Mouse (Mus musculus) urinary bladder, postnatal 10 days (tissue): ENCODE measurements around the gene B3galt4.
A peak's percentile ranks its signal among the peaks of the same experiment; 100 is the strongest.
"Not testable (repeated sequence)": the region's sequence is repeated elsewhere in the genome, so short reads cannot be mapped to it uniquely, and the experiment has no call there.

Experiments
- DNase-seq: peaks from one replicate; pipeline ENCODE4 v3.0.0; 2022; ENCODE audit warnings: low spot score

Gene B3galt4

GRCm38 (mm10) chr17:33951021-33951946, at the start of gene B3galt4:
Gene B3galt4, minus strand, starts transcription at chr17:33951488.
- no peak for DNase-seq

GRCm38 (mm10) chr17:34000796-34001195, 49.5 kb upstream of the B3galt4 start:
- DNase-seq: not testable (repeated sequence)

- peak; percentile 58 for DNase-seq
These were observed 48.9 kb upstream of the B3galt4 start, which contains the start of gene H2-K1 for GRCm38 (mm10) chr17:34000150-34000537. Gene H2-K1, minus strand, starts transcription at chr17:34000347.

GRCm38 (mm10) chr17:33999341-34000149, 48.3 kb upstream of the B3galt4 start:
- DNase-seq: no peak

GRCm38 (mm10) chr17:33998697-33999096, 47.4 kb upstream of the B3galt4 start:
- not testable (repeated sequence) for DNase-seq

- DNase-seq: not testable (repeated sequence)
These were observed 45.7 kb upstream of the B3galt4 start for GRCm38 (mm10) chr17:33997025-33997424.

GRCm38 (mm10) chr17:33995651-33996050, 44.4 kb upstream of the B3galt4 start:
- DNase-seq: no peak

- no peak for DNase-seq
These were observed 43.7 kb upstream of the B3galt4 start for GRCm38 (mm10) chr17:33994959-33995358.

GRCm38 (mm10) chr17:33991788-33992664, 40.7 kb upstream of the B3galt4 start:
- no peak for DNase-seq

- DNase-seq: not testable (repeated sequence)
These were observed 30.8 kb upstream of the B3galt4 start for GRCm38 (mm10) chr17:33982136-33982535.

- peak; percentile 47 for DNase-seq
These were observed 30.1 kb upstream of the B3galt4 start for GRCm38 (mm10) chr17:33981192-33981909.

GRCm38 (mm10) chr17:33980181-33981035, 29.1 kb upstream of the B3galt4 start:
- DNase-seq: no peak

GRCm38 (mm10) chr17:33979512-33980050, 28.3 kb upstream of the B3galt4 start:
- DNase-seq: no peak

- DNase-seq: no peak
These were observed 27.3 kb upstream of the B3galt4 start for GRCm38 (mm10) chr17:33978631-33979031.

- DNase-seq: no peak
These were observed 26.7 kb upstream of the B3galt4 start for GRCm38 (mm10) chr17:33977861-33978557.

GRCm38 (mm10) chr17:33973572-33973971, 22.3 kb upstream of the B3galt4 start:
- no peak for DNase-seq

GRCm38 (mm10) chr17:33972691-33973090, 21.4 kb upstream of the B3galt4 start:
- DNase-seq: no peak

GRCm38 (mm10) chr17:33969394-33969793, 18.1 kb upstream of the B3galt4 start:
- DNase-seq: no peak

- DNase-seq: no peak
These were observed 17.6 kb upstream of the B3galt4 start for GRCm38 (mm10) chr17:33968927-33969326.
